Mouse (Mus musculus): Measurements from ENCODE around the gene Calm5.

DNA sequence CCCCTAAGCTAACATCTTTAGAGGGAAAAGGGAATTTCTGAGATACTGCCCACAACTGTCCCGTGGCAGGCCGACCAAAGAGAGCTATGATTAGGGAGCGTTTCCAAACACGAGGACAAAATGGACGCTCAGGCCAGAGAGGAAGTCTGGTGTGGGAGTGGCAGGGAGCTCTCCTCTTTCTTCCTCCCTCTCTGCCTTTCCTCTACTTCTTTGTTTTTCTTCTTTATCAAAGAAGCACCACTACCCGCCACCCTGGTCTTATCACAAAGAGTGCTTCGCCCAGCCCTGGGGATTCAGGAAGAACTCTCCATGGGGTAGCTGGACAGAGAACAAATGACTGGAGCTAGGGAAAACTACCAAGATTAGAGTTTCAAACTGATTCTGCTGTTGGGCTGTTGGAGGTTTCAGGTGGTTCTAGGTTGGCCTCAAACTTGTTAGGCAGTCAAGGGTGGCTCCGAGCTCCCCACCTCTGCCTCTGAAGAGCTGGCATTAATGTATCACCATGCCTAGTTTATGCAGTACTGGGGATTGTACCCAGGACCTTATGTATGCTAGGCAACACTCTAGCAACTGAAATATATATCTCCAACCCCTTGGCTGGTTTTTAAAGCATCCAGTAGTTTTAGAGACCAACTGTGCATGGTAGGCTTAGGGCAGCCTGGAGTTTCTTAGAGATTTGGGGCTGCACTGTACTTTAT, 12.5 kb downstream of the Calm5 start:
- TF ChIP-seq POLR2A (IDR thresholded peaks at IDR 0.05; ENCODE audit: borderline replicate concordance, control insufficient read depth, low read depth, low read length) (no peak), CTCF (IDR thresholded peaks at IDR 0.05; ENCODE audit: control insufficient read depth, insufficient read depth, low read length) (no peak)

Measured in bone marrow, adult 2 months (tissue).